Mouse (Mus musculus) midbrain, embryonic 11.5 days (tissue): Measurements from ENCODE around the gene Slc11a2. TPM values are rescaled to one million over a fixed set of nuclear protein-coding genes. Genes with fewer than 3 reads are reported as not detected.

Source experiments
- ATAC-seq: fragments of 200-750 bp; cut with Nextera tagmentation; 2 replicates; pipeline ENCODE4 v1.8.0; 2017; ENCODE audit warnings: moderate TSS enrichment, moderate library complexity; ENCODE audit not compliant: low FRiP score
- DNase-seq: peaks from one replicate; pipeline ENCODE4 v3.0.0; 2015; ENCODE audit warnings: low spot score; ENCODE audit errors: missing footprints
- H3K27ac ChIP-seq: fragments of 300-500 bp; sonication (generic); 2 replicates; pipeline ENCODE4 v1.5.1; 2014; ENCODE audit warnings: low read depth, low read length
- H3K27me3 ChIP-seq: fragments of 300-500 bp; sonication (generic); 2 replicates; pipeline ENCODE4 v1.6.1; 2014; ENCODE audit warnings: mild to moderate bottlenecking, low read length, moderate library complexity, mixed read lengths; ENCODE audit not compliant: control insufficient read depth, insufficient read depth
- H3K36me3 ChIP-seq: fragments of 300-500 bp; sonication (generic); 2 replicates; pipeline ENCODE4 v1.6.1; 2014; ENCODE audit warnings: mild to moderate bottlenecking, low read length, moderate library complexity, mixed read lengths; ENCODE audit not compliant: control insufficient read depth, insufficient read depth
- H3K4me1 ChIP-seq: fragments of 300-500 bp; sonication (generic); 2 replicates; pipeline ENCODE4 v1.6.1; 2014; ENCODE audit warnings: low read length; ENCODE audit not compliant: control insufficient read depth, insufficient read depth
- H3K4me2 ChIP-seq: fragments of 300-500 bp; sonication (generic); 2 replicates; pipeline ENCODE4 v1.6.1; 2014; ENCODE audit warnings: mild to moderate bottlenecking, moderate library complexity
- H3K4me3 ChIP-seq: fragments of 300-500 bp; sonication (generic); 2 replicates; pipeline ENCODE4 v1.5.1; 2014; ENCODE audit warnings: low read depth, low read length
- H3K9ac ChIP-seq: fragments of 300-500 bp; sonication (generic); 2 replicates; pipeline ENCODE4 v1.6.1; 2014; ENCODE audit warnings: low read length
- H3K9me3 ChIP-seq: fragments of 300-500 bp; sonication (generic); 2 replicates; pipeline ENCODE4 v1.6.1; 2016; ENCODE audit warnings: low read length; ENCODE audit not compliant: control insufficient read depth
- WGBS: fragments of 180-500 bp; shearing (Covaris S2); extraction: QIAGEN DNeasy Blood & Tissue Kit; methylation state at CpG from one replicate; pipeline ENCODE4 v1.1.7; 2014; 5-methylcytosine and 5-hydroxymethylcytosine counted together
- polyA plus RNA-seq: library from polyadenylated mRNA; unstranded; fragments of >200 nt; fragmentation: Nextera tagmentation; extraction: Ambion mirVana; gene quantifications from 2 replicates; pipeline ENCODE4 v1.2.1, GENCODE M21; 2014

Gene Slc11a2
- 18.2 and 22.2 TPM in 2 replicates for polyA plus RNA-seq

DNA sequence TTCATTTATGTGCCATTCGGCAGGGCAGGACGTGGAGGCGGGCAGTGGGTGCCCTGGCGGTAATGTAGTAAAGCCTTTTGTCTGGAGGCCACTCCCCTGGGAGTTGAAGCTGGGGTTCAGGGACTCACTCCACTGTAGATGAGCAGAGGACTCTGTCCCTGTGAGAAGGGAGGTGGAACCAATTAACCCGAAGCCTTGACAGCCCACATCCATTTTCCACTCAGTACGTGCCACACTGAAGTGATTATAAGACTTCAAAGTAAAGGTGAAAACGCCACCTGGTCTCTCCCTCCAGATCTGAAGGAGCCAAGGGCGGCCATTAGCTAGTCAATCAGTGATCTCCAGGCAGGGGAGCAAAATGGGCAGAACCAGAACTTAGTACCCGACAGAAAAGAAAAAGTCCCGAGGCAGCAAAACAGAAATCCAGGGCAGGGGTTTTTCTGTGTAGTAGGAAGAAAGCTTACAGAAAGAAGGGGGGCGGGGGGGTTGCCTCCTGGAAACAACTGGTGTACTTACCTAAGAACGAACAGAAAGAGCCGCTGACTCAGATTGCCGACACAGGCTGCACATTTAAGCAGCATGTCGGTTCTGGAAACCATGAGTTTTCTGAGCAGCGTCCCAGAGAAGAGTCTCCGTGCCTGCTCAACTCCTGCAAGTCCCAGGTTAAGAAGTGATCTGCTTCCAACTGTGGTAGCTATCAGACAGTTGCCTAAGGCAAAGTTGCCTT, at the start of gene Slc11a2:
Slc11a2 (minus strand) TSS at position 677 of the 727 bp plus-strand sequence.
- Histone ChIP-seq H3K27me3 (peaks cover 17% of the 10 kb centered on the region), H3K4me3 (peak within 1 kb of the TSS; percentile 97; the same call in 1 of the 2 replicates), H3K9me3 (no peaks in the 10 kb centered on the region), H3K9ac (no peak within 1 kb of the TSS), H3K36me3 (no peaks in the 10 kb centered on the region), H3K4me1 (peaks cover 16% of the 10 kb centered on the region), H3K27ac (no peak within 1 kb of the TSS), H3K4me2 (peak within 1 kb of the TSS; percentile 86)
- 34% methylated on average over 17 of the region's 17 CpGs for WGBS
- DNase-seq (no peak), ATAC-seq (no peak)

DNA sequence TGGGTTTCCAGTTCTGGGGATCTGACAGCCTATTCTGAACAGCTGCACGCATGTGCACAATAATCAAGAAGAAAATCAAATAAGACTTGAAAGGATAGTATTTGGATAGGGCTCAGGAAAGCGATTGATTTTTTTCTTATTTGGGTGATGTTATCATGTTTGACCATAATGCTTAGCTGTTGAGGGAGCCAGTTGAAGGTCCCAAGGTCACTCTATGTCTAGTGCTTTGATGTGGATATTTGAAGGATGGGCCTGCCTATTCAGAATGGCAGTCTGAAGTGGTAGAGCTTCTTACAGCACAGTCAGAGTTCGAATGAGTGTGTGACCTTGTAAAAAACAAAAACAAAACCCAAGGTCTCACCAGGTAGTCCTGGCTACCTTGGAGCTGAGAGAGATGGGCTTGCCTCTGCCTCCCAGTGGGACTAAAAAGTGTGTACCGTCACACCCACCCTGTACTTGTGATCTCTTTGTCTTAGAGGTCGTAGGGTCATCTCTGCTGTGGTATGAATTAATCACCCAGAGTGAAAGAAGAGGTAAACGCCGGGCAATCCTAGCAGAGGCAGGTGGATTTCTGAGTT, 49.1 kb upstream of the Slc11a2 start:
- Histone ChIP-seq H3K4me2 (no peak overlapping the region), H3K9ac (no peak overlapping the region), H3K4me3 (no peak overlapping the region), H3K4me1 (peaks cover 6% of the 10 kb centered on the region), H3K27me3 (no peaks in the 10 kb centered on the region), H3K36me3 (peaks cover 20% of the 10 kb centered on the region), H3K27ac (no peak overlapping the region), H3K9me3 (no peaks in the 10 kb centered on the region)
- no peak for ATAC-seq
- WGBS, result 86% methylated on average over 7 of the region's 7 CpGs
- no peak for DNase-seq

DNA sequence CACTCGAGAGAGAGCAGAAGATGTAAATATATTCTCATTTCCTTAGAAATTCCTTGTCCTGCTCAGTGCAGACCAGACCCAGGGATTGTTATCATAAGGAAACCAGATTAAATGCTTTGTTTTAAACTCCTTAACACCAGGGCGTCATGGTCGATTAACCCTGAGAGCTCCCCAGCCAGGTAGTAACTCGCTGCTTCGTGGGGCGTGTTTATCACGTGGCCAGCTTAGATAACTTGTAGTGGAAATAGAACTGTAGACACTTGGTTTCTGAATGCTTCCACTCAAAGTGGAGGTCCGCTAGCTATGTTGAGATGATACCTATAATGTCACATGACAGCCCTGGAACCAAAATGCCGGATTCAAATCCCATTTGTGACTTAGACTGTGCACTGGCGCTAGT, 45.2 kb upstream of the Slc11a2 start:
- no peak for DNase-seq
- Histone ChIP-seq H3K36me3 (peaks cover 3% of the 10 kb centered on the region; the same call in 1 of the 2 replicates), H3K4me2 (peak overlapping the region; percentile 84), H3K9ac (no peak overlapping the region), H3K27me3 (no peaks in the 10 kb centered on the region), H3K4me1 (peaks cover 12% of the 10 kb centered on the region), H3K27ac (no peak overlapping the region), H3K9me3 (no peaks in the 10 kb centered on the region), H3K4me3 (peak overlapping the region; percentile 84)
- 67% methylated on average over 10 of the region's 10 CpGs for WGBS
- ATAC-seq, result no peak

DNA sequence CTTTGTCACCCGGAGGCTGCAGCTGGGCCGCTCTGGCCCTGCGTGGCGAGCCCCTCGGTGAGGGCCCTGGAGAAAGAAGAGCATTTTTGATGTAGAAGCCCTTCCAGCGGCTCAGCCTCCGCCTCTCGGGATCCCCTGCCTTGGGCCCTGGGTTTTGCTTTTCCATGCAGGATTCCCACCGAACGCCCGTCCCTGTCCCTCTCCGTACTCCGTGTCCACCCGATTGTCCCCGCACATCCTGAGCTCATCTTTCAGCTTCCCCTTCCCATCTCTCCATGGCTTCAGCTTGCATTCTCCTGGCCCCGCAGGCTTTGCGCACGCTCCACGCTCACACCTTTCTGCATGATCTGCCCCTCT, 44.3 kb upstream of the Slc11a2 start:
- Histone ChIP-seq H3K27ac (peak overlapping the region; percentile 78; the same call in 1 of the 2 replicates), H3K9me3 (no peaks in the 10 kb centered on the region), H3K27me3 (no peaks in the 10 kb centered on the region), H3K9ac (peak overlapping the region; percentile 92), H3K4me2 (peak overlapping the region; percentile 84), H3K4me3 (peak overlapping the region; percentile 84), H3K4me1 (peaks cover 12% of the 10 kb centered on the region), H3K36me3 (no peaks in the 10 kb centered on the region)
- DNase-seq (peak; percentile 95), ATAC-seq (no peak)
- WGBS, result under 1% methylated on average over 19 of the region's 19 CpGs

DNA sequence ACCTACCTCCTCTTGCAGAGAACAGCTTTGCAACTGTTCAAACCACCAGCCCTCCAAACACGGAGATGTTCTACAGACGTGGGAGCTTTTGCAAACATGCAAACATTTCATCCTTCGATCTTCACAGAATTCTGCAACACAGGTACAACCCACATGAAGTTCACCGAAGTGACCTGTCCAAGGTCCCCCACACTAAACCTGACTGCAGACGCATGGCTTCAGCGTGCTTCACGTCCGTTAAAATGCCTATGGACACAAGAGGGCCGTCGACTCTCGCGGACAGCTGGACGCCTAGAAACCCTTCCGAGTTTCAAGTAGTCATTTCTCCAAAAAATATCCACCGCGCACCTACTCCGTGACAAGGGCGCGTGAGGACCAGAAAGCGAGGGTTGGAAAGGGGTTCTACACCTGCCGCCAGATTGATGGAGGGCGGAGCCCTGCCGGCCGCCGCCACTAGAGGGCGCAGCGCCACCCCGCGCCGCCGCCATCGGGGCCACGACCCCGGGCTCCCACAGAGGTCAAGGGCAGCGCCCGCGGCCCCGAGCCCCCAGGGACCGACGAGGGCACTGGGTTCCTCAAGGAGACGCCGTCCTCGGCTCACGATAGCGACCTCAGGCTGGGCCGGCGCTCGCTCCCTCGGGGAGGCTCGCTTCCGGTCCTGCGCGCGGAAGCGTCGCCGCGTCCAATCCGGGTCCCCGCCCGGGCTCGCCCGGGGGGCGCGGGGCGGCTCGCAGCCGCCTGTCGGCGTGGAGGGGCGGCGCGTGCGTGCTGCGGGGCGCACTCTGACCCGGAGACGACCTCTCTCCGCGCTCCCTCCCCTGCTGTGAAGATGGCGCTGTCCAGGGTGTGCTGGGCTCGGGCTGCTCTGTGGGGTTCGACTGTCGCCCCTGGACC, 43.7 kb upstream of the Slc11a2 start, which contains the start of gene Letmd1:
Letmd1 (plus strand) TSS at position 729 of the 894 bp plus-strand sequence.
- WGBS, result 2% methylated on average over 73 of the region's 84 CpGs
- Histone ChIP-seq H3K27me3 (no peaks in the 10 kb centered on the region), H3K9ac (peak within 1 kb of the TSS; percentile 92), H3K9me3 (no peaks in the 10 kb centered on the region), H3K4me3 (peak within 1 kb of the TSS; percentile 84), H3K36me3 (no peaks in the 10 kb centered on the region), H3K4me1 (peaks cover 12% of the 10 kb centered on the region), H3K4me2 (peak within 1 kb of the TSS; percentile 84), H3K27ac (peak within 1 kb of the TSS; percentile 78)
- ATAC-seq (peak; percentile 94), DNase-seq (peak; percentile 98)

DNA sequence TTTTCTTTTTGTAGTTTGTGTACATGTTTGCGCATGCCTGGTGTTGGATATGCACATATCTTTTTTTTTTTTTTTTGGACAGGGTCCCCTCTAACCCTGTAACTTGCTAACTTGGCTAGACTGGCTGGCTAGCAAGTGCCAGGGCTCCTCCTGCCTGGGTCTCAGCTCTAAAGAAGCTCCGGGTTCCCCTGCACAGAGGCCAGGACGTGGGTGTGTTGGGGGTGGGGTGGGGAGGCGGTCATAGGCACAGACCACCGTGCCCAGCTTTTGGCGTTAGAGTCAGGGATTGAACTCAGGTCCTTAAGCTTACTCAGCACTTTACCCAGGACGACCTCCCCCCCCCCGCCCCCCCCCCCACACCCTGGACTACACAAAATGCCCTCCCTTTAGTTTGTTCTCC, 42.9 kb upstream of the Slc11a2 start:
- DNase-seq (no peak), ATAC-seq (no peak)
- H3K36me3 ChIP-seq, result no peaks in the 10 kb centered on the region
- H3K27me3 ChIP-seq, result no peaks in the 10 kb centered on the region
- H3K9me3 ChIP-seq, result no peaks in the 10 kb centered on the region
- H3K9ac ChIP-seq, result no peak overlapping the region; the same call in 1 of the 2 replicates
- H3K4me2 ChIP-seq, result peak overlapping the region; percentile 84; the same call in 1 of the 2 replicates
- H3K4me3 ChIP-seq, result no peak overlapping the region
- H3K4me1 ChIP-seq, result peaks cover 12% of the 10 kb centered on the region
- 45% methylated on average over 8 of the region's 8 CpGs for WGBS
- no peak overlapping the region for H3K27ac ChIP-seq

DNA sequence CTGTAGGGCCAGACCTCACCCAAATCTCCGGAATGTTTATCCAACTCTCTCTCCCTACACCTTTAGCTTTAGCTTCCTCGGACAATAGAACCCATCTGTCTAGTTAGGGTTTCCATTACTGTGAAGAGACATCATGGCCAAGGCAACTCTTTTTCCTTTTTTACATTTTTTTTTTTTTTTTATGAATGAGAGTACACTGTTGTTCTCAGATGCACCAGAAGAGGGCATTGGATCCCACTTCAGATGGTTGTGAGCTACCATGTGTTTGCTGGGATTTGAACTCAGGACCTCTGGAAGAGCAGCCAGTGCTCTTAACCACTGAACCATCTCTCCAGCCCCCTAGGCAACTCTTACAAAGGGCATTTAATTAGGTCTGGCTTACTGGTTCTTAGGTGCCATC, 40.6 kb upstream of the Slc11a2 start:
- no peak overlapping the region for H3K4me2 ChIP-seq
- peaks cover 12% of the 10 kb centered on the region for H3K4me1 ChIP-seq
- 73% methylated on average over 2 of the region's 2 CpGs for WGBS
- no peak overlapping the region for H3K27ac ChIP-seq
- no peaks in the 10 kb centered on the region for H3K9me3 ChIP-seq
- no peak for DNase-seq
- H3K27me3 ChIP-seq, result no peaks in the 10 kb centered on the region
- no peaks in the 10 kb centered on the region for H3K36me3 ChIP-seq
- H3K4me3 ChIP-seq, result no peak overlapping the region
- H3K9ac ChIP-seq, result no peak overlapping the region
- no peak for ATAC-seq

DNA sequence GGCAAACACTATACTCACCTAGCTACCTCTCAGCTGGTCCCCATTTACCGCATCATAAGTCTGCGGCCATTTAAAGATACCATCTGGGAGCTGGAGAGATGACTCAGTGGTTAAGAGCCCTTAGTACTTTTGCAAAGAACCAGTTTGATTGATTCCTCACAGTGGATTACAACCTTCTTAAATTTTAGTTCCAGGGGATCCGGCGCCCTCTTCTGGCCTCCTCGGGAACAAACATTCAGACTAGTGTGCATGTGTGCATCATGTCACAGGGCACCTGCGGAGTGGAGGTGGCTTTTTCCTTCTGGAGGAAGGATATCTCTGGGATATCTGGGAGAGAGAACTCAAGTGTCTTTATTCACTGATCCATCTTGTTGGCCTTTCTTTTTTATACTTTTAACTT, 38.8 kb upstream of the Slc11a2 start:
- Histone ChIP-seq H3K4me1 (peaks cover 6% of the 10 kb centered on the region; the same call in 1 of the 2 replicates), H3K27me3 (no peaks in the 10 kb centered on the region), H3K4me3 (no peak overlapping the region), H3K9me3 (no peaks in the 10 kb centered on the region), H3K36me3 (no peaks in the 10 kb centered on the region), H3K9ac (no peak overlapping the region), H3K27ac (no peak overlapping the region), H3K4me2 (no peak overlapping the region)
- ATAC-seq, result no peak
- no peak for DNase-seq
- WGBS, result 27% methylated on average over 6 of the region's 6 CpGs
